Mouse (Mus musculus) midbrain, embryonic 16.5 days (tissue): ENCODE measurements at regions not wholly inside any gene's neighbourhood (a gene's known extent, or its start where the extent isn't known, plus 50 kb on each side); places are given as distances from the start of the nearest gene placed in this dataset.

ENCODE experiments used
- ATAC-seq: fragments of 200-750 bp; cut with Nextera tagmentation; 2 replicates; pipeline ENCODE4 v1.8.0; 2017; ENCODE audit warnings: moderate TSS enrichment
- H3K27ac ChIP-seq: fragments of 300-500 bp; sonication (generic); 2 replicates; pipeline ENCODE4 v1.5.1; 2014; ENCODE audit warnings: mild to moderate bottlenecking, low read length, mixed read lengths
- H3K27me3 ChIP-seq: fragments of 300-500 bp; sonication (generic); 2 replicates; pipeline ENCODE4 v1.6.1; 2014; ENCODE audit warnings: low read depth, low read length, mixed read lengths; ENCODE audit not compliant: control insufficient read depth, insufficient read depth
- H3K36me3 ChIP-seq: fragments of 300-500 bp; sonication (generic); 2 replicates; pipeline ENCODE4 v1.6.1; 2014; ENCODE audit warnings: mild to moderate bottlenecking, low read length, moderate library complexity, mixed read lengths; ENCODE audit not compliant: control insufficient read depth, insufficient read depth
- H3K4me1 ChIP-seq: fragments of 300-500 bp; sonication (generic); 2 replicates; pipeline ENCODE4 v1.6.1; 2014; ENCODE audit warnings: mild to moderate bottlenecking, low read length, mixed read lengths; ENCODE audit not compliant: control insufficient read depth, insufficient read depth
- H3K4me2 ChIP-seq: fragments of 300-500 bp; sonication (generic); 2 replicates; pipeline ENCODE4 v1.6.1; 2014; ENCODE audit warnings: mild to moderate bottlenecking, low read length, mixed read lengths
- H3K4me3 ChIP-seq: fragments of 300-500 bp; sonication (generic); 2 replicates; pipeline ENCODE4 v1.5.1; 2014; ENCODE audit warnings: low read depth, mild to moderate bottlenecking, low read length, moderate library complexity, mixed read lengths
- H3K9ac ChIP-seq: fragments of 300-500 bp; sonication (generic); 2 replicates; pipeline ENCODE4 v1.6.1; 2014; ENCODE audit warnings: low read depth, low read length, mixed read lengths
- H3K9me3 ChIP-seq: fragments of 300-500 bp; sonication (generic); replicated peaks from 2 replicates; pipeline ENCODE4 v1.6.1; 2014; ENCODE audit warnings: mild to moderate bottlenecking, low read length, mixed read lengths; ENCODE audit not compliant: control insufficient read depth, poor library complexity, severe bottlenecking
- WGBS: fragments of 180-500 bp; shearing (Covaris S2); extraction: QIAGEN DNeasy Blood & Tissue Kit; methylation state at CpG from one replicate; pipeline ENCODE4 v1.1.7; 2014; 5-methylcytosine and 5-hydroxymethylcytosine counted together

- no peaks in the 10 kb centered on the region for H3K27me3 ChIP-seq
- no peak overlapping the region for H3K27ac ChIP-seq
- no peaks in the 10 kb centered on the region; the same call in 1 of the 2 replicates for H3K4me1 ChIP-seq
- no peak for ATAC-seq
- no peak overlapping the region for H3K4me2 ChIP-seq
- no peaks in the 10 kb centered on the region for H3K36me3 ChIP-seq
- no peaks in the 10 kb centered on the region for H3K9me3 ChIP-seq
- H3K9ac ChIP-seq = no peak overlapping the region
- no peak overlapping the region for H3K4me3 ChIP-seq
- 87% methylated on average over 3 of the region's 3 CpGs for WGBS
These were observed 80.2 kb upstream of the Shisa6 start for GRCm38 (mm10) chr11:66605998-66606397.

GRCm38 (mm10) chr11:66606646-66607045 is 80.9 kb upstream of the Shisa6 start:
- Histone ChIP-seq H3K4me2 (no peak overlapping the region), H3K9me3 (no peaks in the 10 kb centered on the region), H3K27ac (no peak overlapping the region), H3K4me3 (no peak overlapping the region), H3K36me3 (no peaks in the 10 kb centered on the region), H3K4me1 (no peaks in the 10 kb centered on the region; the same call in 1 of the 2 replicates), H3K27me3 (no peaks in the 10 kb centered on the region), H3K9ac (no peak overlapping the region)
- ATAC-seq = no peak
- WGBS = 32% methylated on average over 9 of the region's 9 CpGs

DNA sequence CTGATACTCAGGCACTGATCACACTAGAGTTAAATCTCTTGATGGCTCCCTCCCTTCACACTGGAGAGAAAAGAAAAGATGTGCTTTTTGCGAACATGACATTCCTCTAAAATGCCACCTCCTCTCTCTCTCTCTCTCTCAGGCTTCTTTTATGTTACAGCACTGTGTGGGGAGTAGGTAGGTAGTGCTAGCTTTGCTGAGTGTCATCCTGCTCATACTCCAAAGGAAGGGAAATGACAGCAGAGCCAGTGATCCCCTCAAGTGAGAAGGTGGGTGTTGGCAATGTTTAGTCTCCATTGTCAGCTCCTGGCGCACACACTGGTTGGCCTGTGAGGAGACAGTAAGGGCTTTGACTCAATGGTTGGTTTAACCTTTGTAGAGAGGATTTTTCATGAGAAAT is 84.0 kb upstream of the Shisa6 start:
- no peak for ATAC-seq
- Histone ChIP-seq H3K4me2 (no peak overlapping the region), H3K27me3 (no peaks in the 10 kb centered on the region), H3K9ac (no peak overlapping the region), H3K27ac (no peak overlapping the region), H3K4me3 (no peak overlapping the region), H3K9me3 (no peaks in the 10 kb centered on the region), H3K4me1 (no peaks in the 10 kb centered on the region; the same call in 1 of the 2 replicates), H3K36me3 (no peaks in the 10 kb centered on the region)
- 93% methylated on average over 2 of the region's 2 CpGs for WGBS

GRCm38 (mm10) chr11:66613150-66613549 is 87.4 kb upstream of the Shisa6 start:
- H3K4me2 ChIP-seq = no peak overlapping the region
- H3K27me3 ChIP-seq = no peaks in the 10 kb centered on the region
- ATAC-seq = no peak
- no peaks in the 10 kb centered on the region for H3K4me1 ChIP-seq
- no peaks in the 10 kb centered on the region for H3K36me3 ChIP-seq
- no peak overlapping the region for H3K4me3 ChIP-seq
- no peak overlapping the region for H3K9ac ChIP-seq
- H3K9me3 ChIP-seq = no peaks in the 10 kb centered on the region
- no peak overlapping the region for H3K27ac ChIP-seq
- WGBS = 14% methylated on average over 6 of the region's 6 CpGs

- Histone ChIP-seq H3K27ac (no peak overlapping the region), H3K4me3 (no peak overlapping the region), H3K36me3 (no peaks in the 10 kb centered on the region), H3K9me3 (no peaks in the 10 kb centered on the region), H3K4me1 (no peaks in the 10 kb centered on the region), H3K27me3 (no peaks in the 10 kb centered on the region), H3K9ac (no peak overlapping the region), H3K4me2 (no peak overlapping the region)
- 88% methylated on average over 4 of the region's 4 CpGs for WGBS
- ATAC-seq = no peak
These were observed 99.7 kb upstream of the Shisa6 start for GRCm38 (mm10) chr11:66625491-66625890.

DNA sequence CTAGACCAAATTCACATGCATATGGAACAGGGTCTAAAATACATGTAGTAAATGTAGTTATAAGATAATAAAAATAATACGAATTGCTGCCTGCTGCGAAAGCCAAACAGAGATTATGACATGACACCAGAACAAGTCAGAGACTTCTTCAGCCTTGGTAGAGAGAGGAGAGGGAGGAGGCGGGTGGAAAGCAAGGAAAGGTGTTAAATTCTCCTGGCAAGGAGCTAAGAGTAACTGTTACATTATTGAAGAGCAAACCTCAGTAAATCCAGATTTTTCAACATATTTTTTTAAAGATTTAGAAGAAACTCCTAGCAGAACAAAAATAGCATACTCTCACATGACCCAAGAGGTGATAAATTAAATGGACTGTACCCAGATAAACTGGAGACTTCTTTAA is 131.0 kb upstream of the Shisa6 start:
- no peaks in the 10 kb centered on the region for H3K27me3 ChIP-seq
- H3K4me3 ChIP-seq = no peak overlapping the region
- no peak overlapping the region for H3K27ac ChIP-seq
- no peaks in the 10 kb centered on the region for H3K36me3 ChIP-seq
- H3K4me2 ChIP-seq = no peak overlapping the region
- ATAC-seq = no peak
- no peaks in the 10 kb centered on the region for H3K9me3 ChIP-seq
- no peak overlapping the region for H3K9ac ChIP-seq
- no peaks in the 10 kb centered on the region for H3K4me1 ChIP-seq
- WGBS = 95% methylated on average over 3 of the region's 3 CpGs

- Histone ChIP-seq H3K4me3 (no peak overlapping the region), H3K9ac (no peak overlapping the region), H3K36me3 (no peaks in the 10 kb centered on the region), H3K27me3 (no peaks in the 10 kb centered on the region), H3K4me1 (no peaks in the 10 kb centered on the region), H3K9me3 (no peaks in the 10 kb centered on the region), H3K27ac (no peak overlapping the region), H3K4me2 (no peak overlapping the region)
- no peak for ATAC-seq
- WGBS = 39% methylated on average over 2 of the region's 2 CpGs
These were observed 148.8 kb upstream of the Shisa6 start for GRCm38 (mm10) chr11:66674581-66674980.

DNA sequence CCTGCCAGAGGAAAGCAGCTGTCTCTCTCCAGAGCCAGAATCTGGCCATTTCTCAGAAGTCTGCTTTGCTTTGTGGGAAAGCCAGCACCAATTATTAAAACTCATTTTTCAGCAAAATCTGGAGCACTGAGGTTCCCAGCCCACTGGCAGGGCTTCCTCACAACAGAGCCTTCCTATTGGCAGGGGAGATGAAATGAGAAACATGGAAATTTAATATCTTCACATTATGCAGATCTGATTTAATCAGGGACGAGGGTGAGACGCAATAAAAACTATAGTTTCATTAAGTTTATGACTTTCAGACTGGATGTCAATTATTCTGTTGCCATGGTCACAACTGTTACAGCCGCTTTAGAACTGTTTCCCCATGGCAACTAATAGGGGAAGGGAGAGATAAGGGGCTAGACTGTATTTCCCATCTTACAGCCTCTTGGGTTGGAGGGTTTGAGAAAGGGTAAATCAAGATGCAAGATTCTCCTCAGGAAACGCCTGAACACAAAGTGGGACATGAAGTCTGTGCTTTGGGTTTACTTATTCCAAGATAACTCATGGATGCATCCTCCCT is 154.4 kb upstream of the Shisa6 start:
- H3K4me3 ChIP-seq = no peak overlapping the region
- no peak overlapping the region for H3K9ac ChIP-seq
- no peak overlapping the region for H3K27ac ChIP-seq
- no peak overlapping the region for H3K4me2 ChIP-seq
- no peaks in the 10 kb centered on the region for H3K27me3 ChIP-seq
- H3K9me3 ChIP-seq = no peaks in the 10 kb centered on the region
- H3K4me1 ChIP-seq = no peaks in the 10 kb centered on the region
- 67% methylated on average over 4 of the region's 4 CpGs for WGBS
- no peaks in the 10 kb centered on the region for H3K36me3 ChIP-seq
- ATAC-seq = no peak

DNA sequence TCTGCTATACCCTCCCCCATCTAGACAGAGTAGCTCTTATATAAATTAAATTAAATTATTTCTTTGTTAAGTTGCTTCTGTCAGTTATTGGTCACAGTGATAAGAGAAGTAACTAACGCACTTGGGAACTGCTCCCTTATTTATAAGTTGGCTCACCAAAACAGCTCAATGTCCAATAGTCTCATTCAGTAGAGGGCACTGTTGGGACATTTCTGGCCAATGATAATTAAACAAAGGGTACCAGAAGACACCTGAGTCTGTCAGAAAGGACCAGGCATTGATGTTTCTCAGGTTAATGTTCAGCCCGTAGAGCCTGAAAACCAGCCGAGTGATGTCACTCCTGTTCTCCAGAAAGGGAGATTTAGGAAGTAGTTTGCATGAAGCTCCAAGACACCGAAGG is 156.1 kb upstream of the Shisa6 start:
- no peaks in the 10 kb centered on the region for H3K9me3 ChIP-seq
- H3K4me3 ChIP-seq = no peak overlapping the region
- H3K27ac ChIP-seq = no peak overlapping the region
- WGBS = 93% methylated on average over 4 of the region's 4 CpGs
- no peaks in the 10 kb centered on the region for H3K27me3 ChIP-seq
- no peak overlapping the region for H3K4me2 ChIP-seq
- no peak overlapping the region for H3K9ac ChIP-seq
- H3K4me1 ChIP-seq = no peaks in the 10 kb centered on the region
- ATAC-seq = no peak
- H3K36me3 ChIP-seq = no peaks in the 10 kb centered on the region
